Mouse (Mus musculus): Measurements from ENCODE around the gene Ppp6r2.

DNA sequence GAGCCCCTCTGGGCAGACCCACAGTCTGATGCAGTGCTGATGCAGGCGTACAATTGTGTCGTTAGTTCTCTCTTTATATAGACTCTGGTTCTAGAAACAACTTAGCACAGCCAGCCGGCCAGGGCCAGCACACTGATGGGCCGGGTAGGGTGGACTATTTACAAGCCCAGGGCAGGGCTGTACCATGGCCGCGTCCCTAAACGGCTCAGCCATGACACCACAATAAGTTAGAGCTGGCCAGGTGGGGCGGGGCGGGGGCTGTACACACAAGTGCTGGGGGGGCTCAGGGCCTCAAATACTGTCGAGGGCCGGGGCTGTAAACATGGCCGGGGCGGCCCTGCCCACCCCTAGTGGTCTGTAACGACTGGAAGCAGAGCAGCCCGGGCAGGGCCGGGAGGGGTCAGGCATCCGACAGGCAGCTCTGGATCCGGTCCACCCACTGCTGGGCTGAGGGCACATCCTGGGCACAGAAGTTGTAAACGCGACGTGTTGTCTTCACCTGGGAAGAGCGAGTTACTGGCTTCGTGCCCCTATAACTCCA is 76.9 kb downstream of the Ppp6r2 start:
- TF ChIP-seq CTCF (IDR thresholded peaks at IDR 0.05; ENCODE audit: extremely low read depth, insufficient read length, insufficient replicate concordance, low read depth, low read length) (no peak), POLR2A (IDR thresholded peaks at IDR 0.05; ENCODE audit: low read depth, low read length) (no peak)
